Mouse (Mus musculus) stomach, postnatal 0 days (tissue): Measurements from ENCODE around the gene Psat1.

Source experiments
- CTCF ChIP-seq: IDR thresholded peaks from 2 replicates; pipeline ENCODE4 v1.5.1; 2016; ENCODE audit warnings: antibody characterized with exemption, low read depth, mild to moderate bottlenecking, moderate library complexity
- EP300 ChIP-seq: optimal IDR thresholded peaks from 2 replicates; pipeline ENCODE3; 2016; ENCODE audit warnings: antibody characterized with exemption

- TF ChIP-seq CTCF, result no peak
- no peak for TF ChIP-seq EP300
Measured at GRCm38 (mm10) chr19:15948426-15948825, 1.3 kb upstream of the Psat1 start.
